Mouse (Mus musculus) lung, postnatal 0 days (tissue): ENCODE data around the gene Mn1. TPM values are rescaled to one million over a fixed set of nuclear protein-coding genes. Genes with fewer than 3 reads are reported as not detected.

ENCODE experiments used
- ATAC-seq: fragments of 200-750 bp; cut with Nextera tagmentation; 2 replicates; pipeline ENCODE4 v1.8.0; 2017; ENCODE audit warnings: moderate library complexity
- DNase-seq: peaks from one replicate; pipeline ENCODE4 v3.0.0-alpha.2; 2016; ENCODE audit warnings: low spot score
- H3K27ac ChIP-seq: fragments of 300-500 bp; sonication (generic); 2 replicates; pipeline ENCODE4 v1.5.1; 2014; ENCODE audit warnings: antibody characterized with exemption, mild to moderate bottlenecking, low read length, mixed read lengths
- H3K27me3 ChIP-seq: fragments of 300-500 bp; sonication (generic); replicated peaks from 2 replicates; pipeline ENCODE4 v1.6.1; 2014; ENCODE audit warnings: low read length, mixed read lengths; ENCODE audit not compliant: insufficient read depth
- H3K36me3 ChIP-seq: fragments of 300-500 bp; sonication (generic); 2 replicates; pipeline ENCODE4 v1.6.1; 2014; ENCODE audit warnings: low read length, mixed read lengths; ENCODE audit not compliant: insufficient read depth
- H3K4me1 ChIP-seq: fragments of 300-500 bp; sonication (generic); 2 replicates; pipeline ENCODE4 v1.6.1; 2014; ENCODE audit warnings: antibody characterized with exemption, low read depth, low read length, mixed read lengths; ENCODE audit not compliant: insufficient read depth
- H3K4me2 ChIP-seq: fragments of 300-500 bp; sonication (generic); replicated peaks from 2 replicates; pipeline ENCODE4 v1.6.1; 2014; ENCODE audit warnings: low read depth, mild to moderate bottlenecking, low read length, moderate library complexity, mixed read lengths
- H3K4me3 ChIP-seq: fragments of 300-500 bp; sonication (generic); 2 replicates; pipeline ENCODE4 v1.5.1; 2014; ENCODE audit warnings: low read depth, low read length
- H3K9ac ChIP-seq: fragments of 300-500 bp; sonication (generic); replicated peaks from 2 replicates; pipeline ENCODE4 v1.6.1; 2014; ENCODE audit warnings: low read depth, mild to moderate bottlenecking
- H3K9me3 ChIP-seq: fragments of 300-500 bp; sonication (generic); 2 replicates; pipeline ENCODE4 v1.6.1; 2016; ENCODE audit warnings: low read length, mixed read lengths
- CTCF ChIP-seq: IDR thresholded peaks from 2 replicates; pipeline ENCODE4 v1.5.1; 2016; ENCODE audit warnings: antibody characterized with exemption, mild to moderate bottlenecking
- EP300 ChIP-seq: IDR thresholded peaks from 2 replicates; pipeline ENCODE4 v1.6.1; 2016; ENCODE audit warnings: antibody characterized with exemption, mild to moderate bottlenecking, control low read depth
- WGBS: fragments of 180-500 bp; shearing (Covaris S2); extraction: QIAGEN DNeasy Blood & Tissue Kit; methylation state at CpG from one replicate; pipeline ENCODE4 v1.1.7; 2014; 5-methylcytosine and 5-hydroxymethylcytosine counted together
- polyA plus RNA-seq: library from polyadenylated mRNA; unstranded; fragments of >200 nt; fragmentation: Nextera tagmentation; extraction: Ambion mirVana; gene quantifications from 2 replicates; pipeline ENCODE4 v1.2.1, GENCODE M21; 2015

The Mn1 gene
- polyA plus RNA-seq, 1 experiment from 2014 or later = 6.0 TPM

- peaks cover 23% of the 10 kb centered on the region for H3K27me3 ChIP-seq
- no peak for TF ChIP-seq EP300
- no peak for TF ChIP-seq CTCF
- no peaks in the 10 kb centered on the region for H3K9me3 ChIP-seq
- H3K4me1 ChIP-seq = peaks cover 15% of the 10 kb centered on the region
- no peak overlapping the region for H3K27ac ChIP-seq
- no peak for DNase-seq
- no peaks in the 10 kb centered on the region for H3K36me3 ChIP-seq
- 67% methylated on average over 4 of the region's 4 CpGs for WGBS
- H3K9ac ChIP-seq = no peak overlapping the region
- no peak overlapping the region for H3K4me2 ChIP-seq
- ATAC-seq = no peak
- H3K4me3 ChIP-seq = no peak overlapping the region
Observed at GRCm38 (mm10) chr5:111414770-111415249, 2.4 kb upstream of the Mn1 start.

GRCm38 (mm10) chr5:111415575-111415974, 1.6 kb upstream of the Mn1 start:
- DNase-seq (no peak), ATAC-seq (no peak)
- Histone ChIP-seq H3K36me3 (no peaks in the 10 kb centered on the region), H3K4me1 (peaks cover 14% of the 10 kb centered on the region), H3K4me3 (0 out of 2 replicates have a peak overlapping the region, but pooled peaks have one; percentile 72), H3K27ac (no peak overlapping the region), H3K27me3 (peaks cover 28% of the 10 kb centered on the region), H3K9me3 (no peaks in the 10 kb centered on the region), H3K4me2 (peak overlapping the region; percentile 100; the same call in 1 of the 2 replicates), H3K9ac (no peak overlapping the region)
- TF ChIP-seq EP300 = no peak
- TF ChIP-seq CTCF = no peak
- 2% methylated on average over 14 of the region's 14 CpGs for WGBS

- DNase-seq (no peak), ATAC-seq (no peak)
- peak overlapping the region; percentile 72; the same call in 1 of the 2 replicates for H3K4me3 ChIP-seq
- H3K27ac ChIP-seq = no peak overlapping the region
- H3K4me2 ChIP-seq = peak overlapping the region; percentile 100
- H3K36me3 ChIP-seq = no peaks in the 10 kb centered on the region
- H3K9ac ChIP-seq = no peak overlapping the region
- H3K27me3 ChIP-seq = peaks cover 28% of the 10 kb centered on the region
- 1% methylated on average over 13 of the region's 13 CpGs for WGBS
- H3K4me1 ChIP-seq = peaks cover 14% of the 10 kb centered on the region
- TF ChIP-seq EP300 (no peak), CTCF (no peak; the same call in 1 of the 2 replicates)
- H3K9me3 ChIP-seq = no peaks in the 10 kb centered on the region
Observed at GRCm38 (mm10) chr5:111416048-111416447, 1.1 kb upstream of the Mn1 start.

- Histone ChIP-seq H3K27ac (0 out of 2 replicates have a peak overlapping the region, but pooled peaks have one; percentile 32), H3K4me1 (peaks cover 14% of the 10 kb centered on the region), H3K27me3 (peaks cover 28% of the 10 kb centered on the region), H3K9ac (peak overlapping the region; percentile 58; the same call in 1 of the 2 replicates), H3K4me2 (peak overlapping the region; percentile 100), H3K4me3 (peak overlapping the region; percentile 72), H3K36me3 (no peaks in the 10 kb centered on the region), H3K9me3 (no peaks in the 10 kb centered on the region)
- 2% methylated on average over 86 of the region's 105 CpGs for WGBS
- DNase-seq (peak; percentile 27), ATAC-seq (peak; percentile 4; the same call in 1 of the 2 replicates)
- no peak for TF ChIP-seq EP300
- TF ChIP-seq CTCF = no peak
Observed at GRCm38 (mm10) chr5:111417378-111418131, 393 bp downstream of the Mn1 start.

- no peak for TF ChIP-seq CTCF
- TF ChIP-seq EP300 = no peak
- Histone ChIP-seq H3K4me2 (peak overlapping the region; percentile 100), H3K36me3 (no peaks in the 10 kb centered on the region), H3K9ac (peak overlapping the region; percentile 58; the same call in 1 of the 2 replicates), H3K9me3 (no peaks in the 10 kb centered on the region), H3K4me3 (peak overlapping the region; percentile 72), H3K27ac (no peak overlapping the region), H3K27me3 (peaks cover 28% of the 10 kb centered on the region), H3K4me1 (peaks cover 14% of the 10 kb centered on the region)
- DNase-seq = no peak
- 7% methylated on average over 52 of the region's 63 CpGs for WGBS
- no peak for ATAC-seq
Observed at GRCm38 (mm10) chr5:111418202-111419120, 1.3 kb downstream of the Mn1 start.
